Mouse (Mus musculus) adrenal gland, postnatal 4 days (tissue): ENCODE results near the gene Klhl30. TPM values are rescaled to one million over a fixed set of nuclear protein-coding genes. Genes with fewer than 3 reads are reported as not detected.

ENCODE experiments used
- DNase-seq, 2 experiments: peaks; one replicate each; pipeline ENCODE4 v3.0.0; 2021 to 2022; ENCODE audit warnings: low spot score in 2 of 2, mixed read lengths in 2 of 2
- total RNA-seq, 2 experiments: library from RNA; stranded (reverse); gene quantifications; 2 replicates each; pipeline ENCODE4 v1.2.3; 2021

Gene Klhl30
- total RNA-seq, 2 experiments from 2014 or later, result 1.5 to 3.5 TPM

DNA sequence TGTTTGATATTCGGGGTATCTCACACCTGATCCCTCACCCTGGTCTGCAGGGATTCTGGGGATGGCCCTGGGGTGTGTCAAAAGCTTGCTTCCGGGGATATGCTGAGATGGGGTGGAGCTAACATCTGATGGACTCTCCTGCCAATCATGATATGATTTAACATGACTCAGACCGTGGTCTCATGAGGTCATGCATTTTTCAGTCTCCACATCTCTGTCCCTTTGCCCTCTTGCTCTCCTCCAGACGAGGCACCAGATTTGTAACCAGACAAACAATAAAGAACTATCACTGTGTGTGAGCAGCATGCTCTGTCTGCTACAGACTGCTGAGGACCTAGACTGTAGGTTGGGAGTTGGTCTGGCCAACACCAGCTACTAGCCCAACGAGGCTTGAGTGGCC, 11.3 kb downstream of the Klhl30 start:
- DNase-seq, result no peak

DNA sequence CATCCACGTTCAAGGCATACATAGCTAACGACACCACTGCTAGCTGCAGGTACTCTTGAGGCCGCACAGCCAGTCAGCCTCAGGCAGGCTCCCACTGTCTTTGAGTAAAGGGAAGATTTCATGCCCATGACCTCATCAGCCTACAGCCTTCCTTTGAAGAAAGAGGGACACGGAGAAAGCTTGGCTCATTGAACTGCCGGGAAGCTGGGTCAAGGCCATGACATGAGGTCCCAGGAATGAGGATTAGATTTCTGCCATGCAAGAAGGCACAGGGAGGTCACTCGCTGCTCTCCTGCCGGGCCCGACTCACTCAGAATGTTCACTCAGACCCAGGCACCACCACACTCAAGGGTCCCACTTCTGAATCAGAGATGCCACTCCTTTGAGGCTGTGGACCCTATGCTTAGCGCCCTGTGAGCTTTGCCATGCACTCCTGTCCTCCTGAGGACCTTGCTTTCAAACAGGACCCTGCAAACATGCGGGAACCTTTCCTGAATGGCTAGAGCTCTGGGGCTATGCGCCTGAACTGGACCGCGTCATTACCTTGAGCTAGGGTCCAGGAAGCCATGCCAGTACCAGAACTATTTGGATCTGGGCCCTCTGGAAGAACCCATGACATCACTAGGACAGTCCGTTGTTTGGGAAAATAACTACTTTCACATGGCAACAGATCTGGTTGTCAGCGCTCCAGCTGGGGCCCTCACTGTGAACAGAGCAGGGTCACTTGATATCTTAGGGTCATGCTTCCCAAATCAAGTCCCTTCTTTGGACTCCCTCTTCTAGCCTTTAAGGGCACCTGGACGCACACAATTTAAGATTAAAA, 14.2 kb downstream of the Klhl30 start:
- DNase-seq, result no peak

DNA sequence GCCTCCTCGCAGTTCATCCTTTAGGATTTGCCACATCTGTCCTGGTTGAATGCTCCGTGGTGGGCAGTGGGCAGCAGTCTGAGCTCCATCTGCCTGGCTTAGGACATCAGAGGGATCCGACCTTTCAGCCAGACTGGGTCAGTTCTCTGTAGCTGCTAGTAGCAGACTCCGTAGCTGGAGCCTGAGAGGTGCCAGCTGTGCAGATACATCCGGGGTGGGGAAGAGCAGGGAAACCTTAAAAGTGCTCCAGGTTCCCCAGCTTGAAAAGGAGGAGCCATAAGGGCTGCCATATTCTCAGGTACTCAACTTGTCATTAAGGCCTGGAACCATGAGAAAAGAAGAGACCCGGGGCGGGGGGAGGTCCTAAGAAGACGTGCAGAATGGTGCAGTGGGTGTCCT, 15.0 kb downstream of the Klhl30 start:
- DNase-seq, result no peak

DNA sequence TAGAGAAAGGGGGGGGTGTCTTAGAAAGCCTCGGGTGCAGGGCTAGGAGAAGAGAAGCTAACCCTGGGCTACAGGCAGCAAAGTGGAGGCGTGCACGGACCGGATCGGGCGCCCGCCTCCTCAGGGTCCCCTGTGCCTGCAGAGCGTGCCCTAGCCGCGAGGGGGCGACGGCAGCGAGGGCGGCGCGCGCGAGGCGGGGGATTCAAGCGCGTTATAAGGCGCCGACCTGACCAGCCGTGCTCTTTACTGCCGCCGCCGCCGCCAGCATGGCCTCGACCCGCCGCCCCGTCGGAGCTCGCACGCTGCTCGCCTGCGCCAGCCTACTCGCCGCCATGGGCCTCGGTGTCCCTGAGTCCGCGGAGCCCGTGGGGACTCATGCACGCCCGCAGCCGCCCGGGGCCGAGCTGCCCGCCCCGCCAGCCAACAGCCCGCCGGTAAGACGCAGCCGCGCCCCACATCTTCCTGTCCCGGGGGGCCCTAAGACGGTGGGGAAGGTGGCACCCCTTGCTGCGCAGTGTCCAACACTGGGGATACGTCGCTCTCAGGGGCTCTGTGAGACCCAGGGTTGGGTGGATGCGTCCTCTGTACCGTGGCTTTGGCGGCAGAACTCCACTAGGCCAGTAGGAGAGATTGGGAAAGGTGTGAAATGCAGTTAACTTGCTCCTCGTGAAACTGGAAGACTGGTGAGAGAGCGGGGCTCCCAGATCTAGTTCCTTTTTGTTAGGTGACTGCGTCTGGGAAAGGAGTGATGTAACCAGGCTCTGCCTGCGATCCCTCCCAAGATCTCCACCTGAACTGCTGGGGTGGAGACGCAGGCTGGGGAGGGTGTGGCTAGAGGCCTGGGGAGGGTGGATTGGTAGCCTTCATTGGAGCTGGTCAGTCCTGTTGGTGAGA, 15.6 kb downstream of the Klhl30 start, which contains the start of gene Erfe:
TSS of gene Erfe (plus strand) at position 216 of the 894 bp plus-strand sequence.
- peak; percentile 45 to 59 for DNase-seq

DNA sequence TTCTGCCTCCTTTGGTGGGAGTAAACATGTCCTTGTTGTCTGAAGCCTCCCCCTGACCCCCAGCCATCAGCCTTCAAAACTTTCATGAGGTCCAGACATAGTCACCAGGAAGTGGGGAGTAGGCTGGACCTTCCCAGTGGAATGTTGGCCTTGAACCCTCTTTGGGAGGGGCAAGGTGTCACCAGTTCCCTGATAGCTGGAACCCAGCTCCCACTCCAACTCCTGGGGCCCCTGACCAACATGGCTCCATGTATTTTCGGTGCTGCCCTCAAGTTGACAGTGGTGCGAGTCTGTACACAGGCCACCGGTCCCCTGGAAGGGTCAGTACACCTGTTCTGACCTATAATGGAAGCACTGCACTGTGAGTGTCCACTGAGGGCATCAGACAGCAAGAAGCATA, 16.5 kb downstream of the Klhl30 start:
- no peak for DNase-seq

DNA sequence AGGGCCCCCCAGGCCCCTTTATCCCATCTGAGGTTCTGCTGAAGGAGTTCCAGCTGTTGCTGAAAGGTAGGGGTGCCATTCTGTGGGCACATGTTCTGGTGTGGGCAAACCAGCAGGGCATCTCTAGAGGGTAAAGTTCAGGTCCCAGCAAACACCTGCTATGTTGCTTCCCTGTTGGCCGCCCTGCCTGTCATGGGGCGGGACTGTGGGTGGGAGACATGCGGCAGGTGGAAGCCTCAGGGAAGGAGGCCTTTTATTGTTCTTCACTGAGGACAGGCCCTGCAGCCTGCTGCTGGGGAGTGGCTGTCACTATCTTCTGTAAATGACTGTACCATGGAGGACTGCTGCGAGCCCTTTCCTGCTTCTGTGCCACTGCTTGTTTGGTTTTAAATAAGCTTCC, 18.6 kb downstream of the Klhl30 start:
- no peak for DNase-seq

DNA sequence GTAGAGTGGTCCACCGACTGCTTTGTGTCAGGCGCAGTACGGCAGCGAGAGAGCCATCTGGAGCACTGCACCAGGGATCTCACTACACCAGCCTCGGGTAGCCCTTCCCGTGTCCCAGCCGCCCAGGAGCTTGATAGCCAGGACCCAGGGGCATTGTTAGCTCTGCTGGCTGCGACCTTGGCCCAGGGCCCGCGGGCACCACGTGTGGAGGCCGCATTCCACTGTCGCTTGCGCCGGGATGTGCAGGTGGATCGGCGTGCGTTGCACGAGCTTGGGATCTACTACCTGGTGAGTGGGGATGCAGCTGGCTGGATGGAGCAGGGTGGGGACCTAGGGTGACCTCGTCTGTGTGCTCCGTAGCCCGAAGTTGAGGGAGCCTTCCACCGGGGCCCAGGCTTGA, 19.2 kb downstream of the Klhl30 start:
- DNase-seq, result no peak

DNA sequence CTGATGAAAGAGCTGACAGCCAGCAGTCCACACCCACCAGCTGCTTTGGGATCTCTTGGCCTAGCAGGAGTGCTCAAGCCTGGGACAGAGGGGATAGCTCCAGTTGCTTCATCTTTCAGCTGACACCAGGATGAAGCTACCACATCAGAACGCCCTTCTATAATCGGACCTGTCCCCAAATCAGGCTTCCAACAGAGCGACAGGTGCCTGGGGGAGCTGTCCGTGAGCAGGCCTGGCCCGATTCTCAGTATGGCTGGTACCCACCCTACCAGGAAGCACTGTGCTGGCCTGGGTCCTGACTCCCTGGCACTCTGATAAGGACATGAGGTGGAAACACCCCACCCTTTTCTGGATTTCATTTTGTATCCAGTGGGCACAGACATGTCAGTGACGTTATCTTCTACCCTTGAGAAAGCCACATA, 22.6 kb downstream of the Klhl30 start:
- no peak for DNase-seq

DNA sequence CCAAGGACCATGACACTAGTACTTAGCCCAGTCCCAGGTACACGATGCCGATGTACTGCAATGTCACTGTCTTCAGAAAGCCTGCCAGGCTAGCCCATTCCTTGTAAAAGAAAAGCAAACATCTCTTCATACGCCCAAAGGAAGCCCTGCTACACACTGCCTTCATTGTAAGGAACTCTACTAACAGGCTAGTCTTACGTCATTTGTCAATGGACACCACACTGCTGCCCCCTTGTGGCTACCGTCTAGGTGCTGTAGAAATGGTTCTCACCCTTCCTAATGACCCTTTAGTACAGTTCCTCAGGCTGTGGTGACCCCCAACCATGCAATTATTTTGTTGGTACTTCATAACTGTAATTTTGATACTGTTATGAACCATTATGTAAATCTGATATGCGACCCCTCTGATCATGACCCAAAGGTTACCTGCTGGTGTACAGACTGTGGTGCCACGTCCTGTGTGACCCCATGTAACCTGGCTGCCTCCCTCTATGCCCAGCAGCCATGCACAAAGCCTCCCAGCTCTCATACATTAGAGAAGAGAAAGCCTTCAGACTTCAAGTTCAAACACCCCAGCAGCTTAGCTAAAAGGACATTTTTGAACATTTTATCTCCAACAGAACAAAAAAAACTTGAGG, 29.8 kb downstream of the Klhl30 start:
- peak; percentile 31 to 51 for DNase-seq

DNA sequence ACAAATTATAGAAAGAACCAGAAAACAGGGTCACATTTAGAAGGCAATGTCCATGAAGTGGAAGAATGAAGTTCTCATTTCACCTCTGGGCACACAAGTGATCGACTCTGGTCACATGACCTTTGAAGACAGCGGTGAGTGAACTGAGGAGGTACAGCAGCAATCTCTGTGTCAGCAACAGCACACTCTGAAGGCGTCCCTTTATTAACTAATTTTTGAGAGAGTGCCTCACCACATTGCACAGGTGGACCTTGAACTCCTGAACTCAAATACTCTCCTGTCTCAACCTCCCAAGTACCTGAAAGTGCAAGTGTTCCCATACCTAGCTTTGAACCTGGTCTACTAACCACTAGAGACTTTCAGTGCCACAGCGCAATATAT, 30.3 kb downstream of the Klhl30 start:
- DNase-seq, result no peak

DNA sequence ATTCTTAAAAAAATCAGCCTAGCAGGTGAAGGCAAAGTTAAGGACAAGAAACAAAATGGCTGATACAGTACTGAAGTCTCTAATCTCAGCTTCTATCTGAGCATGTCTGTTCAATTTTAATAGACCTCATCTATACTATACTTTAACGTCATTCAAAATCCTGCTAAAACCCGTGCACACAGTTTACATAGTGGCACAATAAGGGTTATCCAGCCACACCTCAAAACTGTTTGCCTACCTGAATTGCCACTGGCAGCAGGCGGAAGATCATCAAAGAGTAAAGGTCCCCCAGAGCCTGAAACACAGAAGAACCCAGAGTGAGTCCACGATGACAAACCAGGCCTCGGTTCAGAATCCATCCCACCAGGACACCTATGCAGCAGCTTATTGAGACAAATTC, 39.6 kb downstream of the Klhl30 start:
- no peak for DNase-seq

DNA sequence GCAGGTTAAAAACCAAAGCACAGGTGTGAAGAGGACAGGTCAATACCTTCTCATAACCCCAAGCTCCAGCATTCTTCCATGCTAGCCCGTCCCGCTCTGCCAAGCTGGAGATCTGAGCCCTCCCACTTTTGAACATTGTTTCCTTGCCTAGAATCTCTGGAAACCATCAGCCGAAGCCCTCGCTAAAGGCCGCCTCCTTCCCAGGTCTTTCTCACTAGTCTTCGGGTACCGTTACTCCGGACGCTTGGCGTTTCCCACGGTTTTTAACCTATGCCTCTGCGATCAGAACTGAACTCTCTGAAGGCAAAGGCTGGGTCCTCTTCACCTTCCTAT, 47.1 kb downstream of the Klhl30 start:
- no peak for DNase-seq

DNA sequence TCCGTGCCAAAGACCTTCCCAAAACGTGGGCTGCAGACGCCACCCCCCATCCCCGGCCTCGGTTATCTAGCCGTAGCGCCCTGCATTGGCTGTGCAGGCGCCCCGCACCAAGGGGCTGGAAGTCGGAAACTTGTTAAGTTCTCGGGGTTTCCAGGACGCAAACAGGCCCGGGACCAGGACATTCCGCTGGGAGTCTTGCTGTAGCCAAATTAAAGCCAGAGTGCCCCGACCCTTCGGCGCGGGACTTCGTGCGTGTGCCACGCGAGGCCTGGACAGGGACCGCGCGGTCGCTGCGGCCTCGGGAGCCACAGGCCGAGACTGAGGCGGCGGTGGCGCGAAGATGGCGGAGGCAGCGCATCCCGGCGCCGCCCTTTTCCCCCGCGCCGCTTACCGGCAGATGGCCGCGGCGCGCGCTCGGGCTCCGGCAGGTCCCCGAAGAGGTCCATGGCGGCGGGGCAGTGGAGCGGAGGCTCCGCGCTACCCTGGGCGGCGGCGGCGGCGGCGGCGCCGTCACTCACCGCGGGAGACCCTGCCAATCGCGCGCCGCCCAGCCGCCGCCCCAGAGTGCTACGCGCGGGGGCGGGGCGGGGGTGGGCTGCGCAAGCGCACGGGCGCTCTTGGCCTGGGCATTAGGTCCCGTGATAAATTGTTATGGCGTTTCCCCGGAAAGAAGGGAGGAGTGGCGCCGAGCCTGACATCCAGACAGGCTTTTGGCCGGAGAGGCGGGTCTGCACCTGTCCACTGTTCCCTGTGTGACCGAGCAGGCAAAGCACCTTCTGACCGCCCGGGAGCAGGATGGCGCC, 47.6 kb downstream of the Klhl30 start, which contains the start of gene Ilkap:
TSS of gene Ilkap (minus strand) at position 556 of the 803 bp plus-strand sequence.
- DNase-seq, result peak; percentile 46 to 64

DNA sequence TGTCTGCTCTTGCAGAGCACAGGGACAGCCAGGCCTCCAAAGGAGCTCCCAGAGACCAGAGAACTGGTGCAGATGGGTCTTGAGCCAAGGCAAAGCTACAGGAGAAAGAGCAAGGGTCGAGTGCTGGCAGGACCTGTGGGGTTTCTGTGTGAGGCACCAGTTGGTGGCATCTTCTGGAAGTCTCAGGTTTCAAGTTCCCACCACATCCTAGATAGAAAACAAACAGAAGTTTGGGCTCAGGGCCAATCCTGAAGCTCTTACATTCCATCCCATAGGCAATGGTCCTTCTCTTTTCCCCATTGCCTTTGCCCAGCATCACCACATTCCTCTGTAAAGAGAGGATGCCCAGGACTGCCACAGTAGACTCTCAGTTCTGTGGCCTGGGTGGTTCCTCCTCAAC, 54.2 kb downstream of the Klhl30 start:
- DNase-seq, result no peak

DNA sequence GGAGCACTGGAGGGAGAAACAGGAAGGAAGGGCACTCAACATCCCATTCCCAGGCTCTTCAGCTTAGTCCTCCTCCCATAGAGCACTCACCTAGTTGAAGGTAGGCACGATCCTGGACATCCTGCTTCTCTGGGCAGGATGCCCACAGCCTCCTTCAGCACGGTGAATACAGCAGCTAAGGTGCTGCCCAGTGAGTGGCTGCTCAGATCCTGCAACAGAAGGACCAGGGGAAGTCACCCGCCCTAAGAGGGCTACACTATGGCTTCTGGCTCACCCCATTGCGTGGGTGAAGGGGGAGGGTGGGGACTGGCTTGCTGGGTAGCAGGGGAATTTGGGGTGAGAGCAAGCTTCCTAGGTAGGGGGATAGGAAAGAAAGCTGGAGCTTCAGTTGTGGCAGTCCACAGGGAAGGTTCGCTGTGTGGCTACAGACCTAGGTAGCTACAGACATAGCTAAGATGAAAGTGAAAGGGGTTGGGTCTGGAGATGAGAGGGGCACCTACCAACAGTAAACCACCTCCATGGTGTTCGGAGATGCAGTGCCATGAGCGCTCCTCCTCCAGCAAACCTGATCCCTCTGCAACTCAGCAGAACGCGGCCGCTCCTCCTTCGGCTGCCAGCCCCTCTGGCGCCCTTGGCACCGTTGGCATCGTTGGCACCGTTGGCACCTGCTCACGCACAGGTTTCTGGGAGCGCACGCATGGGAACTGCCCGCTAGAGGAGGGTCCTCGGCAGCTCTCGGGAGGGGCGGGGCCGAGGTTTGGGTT, 54.8 kb downstream of the Klhl30 start:
- DNase-seq, result no peak

DNA sequence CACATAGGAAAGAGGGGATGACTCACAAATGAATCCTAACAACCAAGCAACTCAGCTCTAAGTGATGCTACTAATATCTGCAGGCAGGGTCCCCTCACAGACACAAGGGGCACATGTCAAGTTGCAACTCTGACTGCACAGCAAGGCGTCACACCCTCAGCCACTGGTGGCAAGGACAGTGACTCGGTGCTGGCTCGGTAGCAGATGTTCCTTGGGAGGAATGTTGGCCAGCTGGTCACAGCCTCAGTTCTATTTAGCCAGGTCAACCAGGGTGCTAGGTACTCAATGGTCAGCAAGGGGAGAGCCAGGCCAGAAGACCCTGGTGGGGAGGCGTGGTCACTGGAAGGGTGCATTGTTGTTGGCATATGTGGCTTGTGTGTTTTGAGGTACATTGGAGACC, 57.0 kb downstream of the Klhl30 start:
- no peak for DNase-seq

DNA sequence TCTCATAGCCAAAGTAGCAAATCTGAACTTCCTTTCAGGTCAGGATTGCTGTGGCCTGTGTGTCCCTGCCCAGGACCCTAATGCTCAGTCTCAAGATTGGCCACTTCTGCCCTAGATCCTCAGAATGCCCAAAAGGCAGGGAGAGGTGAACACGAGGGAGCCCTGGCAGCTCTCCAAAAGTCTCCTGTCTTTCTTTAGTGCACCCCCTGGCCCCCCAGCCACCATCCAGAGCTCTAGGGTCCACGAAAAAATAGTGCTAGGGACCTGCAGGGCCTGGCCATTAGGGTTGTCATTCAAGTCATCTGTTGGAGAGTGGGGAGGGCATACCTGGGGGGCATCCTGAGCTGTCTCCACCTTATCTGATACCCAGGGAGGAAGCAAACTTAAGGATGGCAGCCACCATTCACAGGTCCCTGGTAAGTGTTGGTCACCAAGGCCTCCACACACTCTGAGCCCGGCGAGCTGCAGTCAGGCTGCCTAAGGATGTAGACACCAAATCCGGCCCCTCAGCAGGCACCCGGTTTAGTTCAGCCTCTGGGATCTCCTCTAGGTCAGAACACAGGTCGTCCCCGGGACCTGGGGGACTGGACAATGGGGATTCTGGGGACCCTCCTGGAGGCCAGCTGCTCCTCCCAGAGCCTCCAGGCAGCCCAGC, 60.9 kb downstream of the Klhl30 start:
- DNase-seq, result no peak
